Mouse (Mus musculus) ovary, adult 18-20 months (tissue): Measurements from ENCODE around the gene Nfat5.
A peak's percentile ranks its signal among the peaks of the same experiment; 100 is the strongest.

Experiments
- DNase-seq: peaks from one replicate; pipeline ENCODE4 v3.0.0; 2022; ENCODE audit warnings: low spot score, mixed read lengths

Gene Nfat5

GRCm38 (mm10) chr8:107292119-107292927 lies 947 bp upstream of the Nfat5 start:
- DNase-seq, result no peak

- peak; percentile 51 for DNase-seq
Observed at GRCm38 (mm10) chr8:107293641-107294628, 665 bp downstream of the Nfat5 start.

GRCm38 (mm10) chr8:107295450-107295849 lies 2.2 kb downstream of the Nfat5 start:
- no peak for DNase-seq

- DNase-seq, result no peak
Observed at GRCm38 (mm10) chr8:107311876-107312275, 18.6 kb downstream of the Nfat5 start.

GRCm38 (mm10) chr8:107324142-107324541 lies 30.9 kb downstream of the Nfat5 start:
- DNase-seq, result peak; percentile 42

- DNase-seq, result no peak
Observed at GRCm38 (mm10) chr8:107329595-107329994, 36.3 kb downstream of the Nfat5 start.

GRCm38 (mm10) chr8:107336480-107336879 lies 43.2 kb downstream of the Nfat5 start:
- DNase-seq, result no peak

- DNase-seq, result no peak
Observed at GRCm38 (mm10) chr8:107370311-107370710, 77.0 kb downstream of the Nfat5 start.

GRCm38 (mm10) chr8:107377346-107377745 lies 84.1 kb downstream of the Nfat5 start:
- DNase-seq, result no peak

- DNase-seq, result no peak
Observed at GRCm38 (mm10) chr8:107380734-107381133, 87.5 kb downstream of the Nfat5 start.

GRCm38 (mm10) chr8:107381666-107382065 lies 88.4 kb downstream of the Nfat5 start:
- no peak for DNase-seq

GRCm38 (mm10) chr8:107382898-107383297 lies 89.6 kb downstream of the Nfat5 start:
- no peak for DNase-seq

- DNase-seq, result no peak
Observed at GRCm38 (mm10) chr8:107384651-107385050, 91.4 kb downstream of the Nfat5 start.

- DNase-seq, result no peak
Observed at GRCm38 (mm10) chr8:107385063-107385462, 91.8 kb downstream of the Nfat5 start.

GRCm38 (mm10) chr8:107386171-107386570 lies 92.9 kb downstream of the Nfat5 start:
- DNase-seq, result no peak

- DNase-seq, result no peak
Observed at GRCm38 (mm10) chr8:107386642-107387041, 93.4 kb downstream of the Nfat5 start.

GRCm38 (mm10) chr8:107387861-107388260 lies 94.6 kb downstream of the Nfat5 start:
- DNase-seq, result no peak

- peak; percentile 77 for DNase-seq
Observed at GRCm38 (mm10) chr8:107389557-107389956, 96.3 kb downstream of the Nfat5 start.

GRCm38 (mm10) chr8:107390476-107391135 lies 97.3 kb downstream of the Nfat5 start:
- DNase-seq, result peak; percentile 43

- DNase-seq, result no peak
Observed at GRCm38 (mm10) chr8:107391136-107391516, 97.9 kb downstream of the Nfat5 start.

GRCm38 (mm10) chr8:107395397-107395796 lies 102.1 kb downstream of the Nfat5 start:
- no peak for DNase-seq

- DNase-seq, result no peak
Observed at GRCm38 (mm10) chr8:107396106-107396670, 102.9 kb downstream of the Nfat5 start.
